ENCODE assay signal across 9 mouse cellular contexts in genomic region chr19:25334360-25334759, GRCm38 (mm10).
A peak's percentile ranks its signal among the peaks of the same experiment; 100 is the strongest.
DNase-seq lines count a peak whose midpoint lies in the region; ATAC-seq and TF ChIP-seq lines count a peak whose summit lies in the region.
"Had no signal": no experiment of that assay in that cellular context is flagged by ENCODE, and none has a peak within 500 bp of the region (broad histone marks: within the 10 kb centered on the region; RNA-seq: fewer than 3 reads in every experiment).

No protein-coding gene starts in this region.

- H3K9me3 ChIP-seq in liver, embryonic 12.5 days (replicated peaks), result no peaks in the 10 kb centered on the region
- H3K9me3 ChIP-seq in limb, embryonic 10.5 days (replicated peaks), result no peaks in the 10 kb centered on the region

- peaks cover 11% of the 10 kb centered on the region for H3K4me1 ChIP-seq in liver, embryonic 12.5 days
- H3K4me1 ChIP-seq in bone marrow macrophage, adult 2 months (ENCODE audit: control insufficient read depth, insufficient read depth, low read length), result no peaks in the 10 kb centered on the region
- no peaks in the 10 kb centered on the region for H3K4me1 ChIP-seq in limb, embryonic 10.5 days

- H3K4me3 ChIP-seq in liver, embryonic 12.5 days, result no peak overlapping the region
- H3K4me3 ChIP-seq in bone marrow macrophage, adult 2 months (ENCODE audit: insufficient read depth, low read length), result no peak overlapping the region
- no peak overlapping the region for H3K4me3 ChIP-seq in limb, embryonic 10.5 days
- H3K4me3 ChIP-seq: myocyte had no signal

- H3K36me3 ChIP-seq in liver, embryonic 12.5 days, result no peaks in the 10 kb centered on the region
- no peaks in the 10 kb centered on the region for H3K36me3 ChIP-seq in limb, embryonic 10.5 days

- no peak overlapping the region for H3K9ac ChIP-seq in liver, embryonic 12.5 days

- H3K27me3 ChIP-seq in liver, embryonic 12.5 days (replicated peaks), result peaks cover 4% of the 10 kb centered on the region; the same call in 1 of the 2 replicates
- H3K27me3 ChIP-seq in limb, embryonic 10.5 days (ENCODE audit: low read depth, poor library complexity, severe bottlenecking), result no peaks in the 10 kb centered on the region

- peak; percentile 16 to 82 for DNase-seq in adrenal gland, adult (ENCODE audit: inconsistent age in 2 of 2, low spot score in 1 of 2)
- DNase-seq in adrenal gland, adult 8-10 months, result no peak
- DNase-seq in liver, result peak; percentile 57
- DNase-seq in limb, embryonic 10.5 days (ENCODE audit: low spot score), result peak; percentile 68
- peak; percentile 46 for DNase-seq in retina, postnatal 7 days (ENCODE audit: low read depth, low spot score)

- peak; percentile 47 for TF ChIP-seq CTCF in bone marrow macrophage, adult 2 months (IDR thresholded peaks at IDR 0.05; ENCODE audit: low read depth, low read length)

- no peak for TF ChIP-seq POLR2A in bone marrow macrophage, adult 2 months (IDR thresholded peaks at IDR 0.05; ENCODE audit: borderline replicate concordance, low read depth, low read length)

- no peak overlapping the region for H3K4me2 ChIP-seq in liver, embryonic 12.5 days

- WGBS in liver, embryonic 12.5 days (ENCODE audit: insufficient replicate concordance), result 43% methylated on average over 3 of the region's 3 CpGs
- 63% methylated on average over 3 of the region's 3 CpGs for WGBS in limb, embryonic 10.5 days

- H3K27ac ChIP-seq in liver, embryonic 12.5 days, result no peak overlapping the region
- no peak overlapping the region for H3K27ac ChIP-seq in bone marrow macrophage, adult 2 months (ENCODE audit: insufficient read depth, low read depth, low read length)
- no peak overlapping the region for H3K27ac ChIP-seq in limb, embryonic 10.5 days

- no peak for ATAC-seq in liver, embryonic 12.5 days
- ATAC-seq in frontal cortex, adult (ENCODE audit: low TSS enrichment), result peak; percentile 82
